Mouse (Mus musculus) kidney, embryonic 15.5 days (tissue): ENCODE measurements at regions not wholly inside any gene's neighbourhood (a gene's known extent, or its start where the extent isn't known, plus 50 kb on each side); places are given as distances from the start of the nearest gene placed in this dataset.
A peak's percentile ranks its signal among the peaks of the same experiment; 100 is the strongest.

Source experiments
- ATAC-seq: fragments of 200-750 bp; cut with Nextera tagmentation; replicated peaks from 2 replicates; pipeline ENCODE4 v1.8.0; 2017; ENCODE audit warnings: moderate TSS enrichment; ENCODE audit not compliant: low FRiP score
- H3K27ac ChIP-seq: fragments of 300-500 bp; sonication (generic); 2 replicates; pipeline ENCODE4 v1.5.1; 2015; ENCODE audit warnings: mild to moderate bottlenecking, inconsistent platforms
- H3K27me3 ChIP-seq: fragments of 300-500 bp; sonication (generic); 2 replicates; pipeline ENCODE4 v1.6.1; 2015; ENCODE audit warnings: inconsistent platforms
- H3K36me3 ChIP-seq: fragments of 300-500 bp; sonication (generic); 2 replicates; pipeline ENCODE4 v1.6.1; 2015; ENCODE audit warnings: inconsistent platforms
- H3K4me1 ChIP-seq: fragments of 300-500 bp; sonication (generic); 2 replicates; pipeline ENCODE4 v1.6.1; 2015; ENCODE audit warnings: inconsistent platforms
- H3K4me2 ChIP-seq: fragments of 300-500 bp; sonication (generic); 2 replicates; pipeline ENCODE4 v1.6.1; 2015; ENCODE audit warnings: moderate library complexity, mild to moderate bottlenecking, inconsistent platforms
- H3K4me3 ChIP-seq: fragments of 300-500 bp; sonication (generic); replicated peaks from 2 replicates; pipeline ENCODE4 v1.5.1; 2015; ENCODE audit warnings: mild to moderate bottlenecking, inconsistent platforms
- H3K9ac ChIP-seq: fragments of 300-500 bp; sonication (generic); 2 replicates; pipeline ENCODE4 v1.6.1; 2015; ENCODE audit warnings: mild to moderate bottlenecking, inconsistent platforms
- H3K9me3 ChIP-seq: fragments of 300-500 bp; sonication (generic); replicated peaks from 2 replicates; pipeline ENCODE4 v1.6.1; 2016; ENCODE audit warnings: inconsistent platforms
- WGBS: fragments of 180-500 bp; shearing (Covaris S2); methylation state at CpG from one replicate; pipeline ENCODE4 v1.1.7; 2015; ENCODE audit warnings: mixed read lengths; 5-methylcytosine and 5-hydroxymethylcytosine counted together

GRCm38 (mm10) chr2:63347562-63347961 is 163.5 kb upstream of the Kcnh7 start:
- no peaks in the 10 kb centered on the region for H3K9me3 ChIP-seq
- H3K36me3 ChIP-seq, result no peaks in the 10 kb centered on the region
- no peak overlapping the region for H3K27ac ChIP-seq
- H3K27me3 ChIP-seq, result no peaks in the 10 kb centered on the region
- H3K4me3 ChIP-seq, result no peak overlapping the region
- H3K4me2 ChIP-seq, result no peak overlapping the region
- no peaks in the 10 kb centered on the region for H3K4me1 ChIP-seq
- WGBS, result 79% methylated on average over 3 of the region's 3 CpGs
- no peak overlapping the region for H3K9ac ChIP-seq
- no peak for ATAC-seq

GRCm38 (mm10) chr2:63326750-63327149 is 142.7 kb upstream of the Kcnh7 start:
- Histone ChIP-seq H3K9ac (no peak overlapping the region), H3K36me3 (no peaks in the 10 kb centered on the region), H3K27ac (no peak overlapping the region), H3K4me3 (no peak overlapping the region), H3K9me3 (no peaks in the 10 kb centered on the region), H3K27me3 (no peaks in the 10 kb centered on the region), H3K4me1 (no peaks in the 10 kb centered on the region), H3K4me2 (no peak overlapping the region)
- ATAC-seq, result no peak
- WGBS, result 79% methylated on average over 4 of the region's 4 CpGs

- H3K4me2 ChIP-seq, result no peak overlapping the region
- H3K27ac ChIP-seq, result no peak overlapping the region
- no peak overlapping the region for H3K9ac ChIP-seq
- ATAC-seq, result peak; percentile 94
- no peak overlapping the region for H3K4me3 ChIP-seq
- H3K36me3 ChIP-seq, result no peaks in the 10 kb centered on the region
- H3K4me1 ChIP-seq, result no peaks in the 10 kb centered on the region
- H3K9me3 ChIP-seq, result no peaks in the 10 kb centered on the region
- H3K27me3 ChIP-seq, result no peaks in the 10 kb centered on the region
Observed at GRCm38 (mm10) chr2:63280911-63281310, 96.8 kb upstream of the Kcnh7 start.

GRCm38 (mm10) chr2:63273799-63274203 is 89.7 kb upstream of the Kcnh7 start:
- no peak overlapping the region for H3K9ac ChIP-seq
- H3K36me3 ChIP-seq, result no peaks in the 10 kb centered on the region
- H3K9me3 ChIP-seq, result no peaks in the 10 kb centered on the region
- no peak overlapping the region for H3K27ac ChIP-seq
- no peak overlapping the region for H3K4me2 ChIP-seq
- no peaks in the 10 kb centered on the region for H3K27me3 ChIP-seq
- ATAC-seq, result peak; percentile 87
- no peaks in the 10 kb centered on the region for H3K4me1 ChIP-seq
- no peak overlapping the region for H3K4me3 ChIP-seq
- 48% methylated on average over 3 of the region's 3 CpGs for WGBS

- ATAC-seq, result no peak
- Histone ChIP-seq H3K4me2 (no peak overlapping the region), H3K4me3 (no peak overlapping the region), H3K36me3 (no peaks in the 10 kb centered on the region), H3K9ac (no peak overlapping the region), H3K9me3 (no peaks in the 10 kb centered on the region), H3K4me1 (no peaks in the 10 kb centered on the region), H3K27ac (no peak overlapping the region), H3K27me3 (no peaks in the 10 kb centered on the region)
- WGBS, result 69% methylated on average over 4 of the region's 4 CpGs
Observed at GRCm38 (mm10) chr2:63246091-63246612, 62.1 kb upstream of the Kcnh7 start.

GRCm38 (mm10) chr2:63239326-63239725 is 55.2 kb upstream of the Kcnh7 start:
- no peaks in the 10 kb centered on the region for H3K4me1 ChIP-seq
- H3K36me3 ChIP-seq, result no peaks in the 10 kb centered on the region
- no peaks in the 10 kb centered on the region for H3K9me3 ChIP-seq
- H3K4me3 ChIP-seq, result no peak overlapping the region
- H3K4me2 ChIP-seq, result no peak overlapping the region
- no peak for ATAC-seq
- H3K27me3 ChIP-seq, result no peaks in the 10 kb centered on the region
- H3K27ac ChIP-seq, result no peak overlapping the region
- H3K9ac ChIP-seq, result no peak overlapping the region
- WGBS, result 84% methylated on average over 3 of the region's 3 CpGs
